In genomic region chr1:37386448-37386971, GRCm38 (mm10) we compare ENCODE assay signal across 14 mouse cellular contexts. TPM values are rescaled to one million over a fixed set of nuclear protein-coding genes. Genes with fewer than 3 reads are reported as not detected.
DNase-seq lines count a peak whose midpoint lies in the region; ATAC-seq and TF ChIP-seq lines count a peak whose summit lies in the region.
"Had no signal": no experiment of that assay in that cellular context is flagged by ENCODE, and none has a peak within 500 bp of the region (broad histone marks: within the 10 kb centered on the region; RNA-seq: fewer than 3 reads in every experiment).

No protein-coding gene starts in this region.

- H3K27me3 ChIP-seq in heart, postnatal 0 days (ENCODE audit: control insufficient read depth, insufficient read depth, low read length) = no peaks in the 10 kb centered on the region
- no peaks in the 10 kb centered on the region for H3K27me3 ChIP-seq in midbrain, embryonic 16.5 days (ENCODE audit: control insufficient read depth, insufficient read depth, low read depth, low read length)
- H3K27me3 ChIP-seq: hindbrain, embryonic 12.5 days; liver, embryonic 12.5 days had no signal

- H3K36me3 ChIP-seq in heart, postnatal 0 days (replicated peaks; ENCODE audit: control insufficient read depth, insufficient read depth, low read length) = peaks cover 5% of the 10 kb centered on the region
- peaks cover 19% of the 10 kb centered on the region for H3K36me3 ChIP-seq in midbrain, embryonic 16.5 days (ENCODE audit: control insufficient read depth, insufficient read depth, low read length)
- H3K36me3 ChIP-seq: liver, embryonic 12.5 days had no signal

- H3K4me3 ChIP-seq in heart, postnatal 0 days (ENCODE audit: low read depth, low read length) = no peak overlapping the region
- no peak overlapping the region for H3K4me3 ChIP-seq in midbrain, embryonic 16.5 days (ENCODE audit: low read depth, low read length)
- H3K4me3 ChIP-seq: hindbrain, embryonic 12.5 days; liver, embryonic 12.5 days had no signal

- H3K4me2 ChIP-seq in heart, postnatal 0 days (ENCODE audit: low read depth, low read length) = no peak overlapping the region
- no peak overlapping the region for H3K4me2 ChIP-seq in midbrain, embryonic 16.5 days (ENCODE audit: low read length)
- H3K4me2 ChIP-seq: hindbrain, embryonic 12.5 days; liver, embryonic 12.5 days; midbrain, embryonic 11.5 days had no signal

- H3K4me1 ChIP-seq in heart, postnatal 0 days (ENCODE audit: control insufficient read depth, insufficient read depth) = peaks cover 20% of the 10 kb centered on the region
- H3K4me1 ChIP-seq in midbrain, embryonic 16.5 days (ENCODE audit: control insufficient read depth, insufficient read depth, low read length) = no peaks in the 10 kb centered on the region
- H3K4me1 ChIP-seq: hindbrain, embryonic 12.5 days; liver, embryonic 12.5 days had no signal

- TF ChIP-seq EP300 in heart, postnatal 0 days (IDR thresholded peaks at IDR 0.05; ENCODE audit: low read depth) = 0 out of 2 replicates have a peak, but pooled peaks have one; percentile 19

- H3K9me3 ChIP-seq in heart, postnatal 0 days (replicated peaks; ENCODE audit: control insufficient read depth, low read length) = no peaks in the 10 kb centered on the region
- H3K9me3 ChIP-seq in midbrain, embryonic 16.5 days (replicated peaks; ENCODE audit: control insufficient read depth, low read length, poor library complexity, severe bottlenecking) = no peaks in the 10 kb centered on the region
- H3K9me3 ChIP-seq: hindbrain, embryonic 12.5 days; liver, embryonic 12.5 days had no signal

- WGBS in heart, postnatal 0 days = 25% methylated on average over 7 of the region's 7 CpGs
- 85% methylated on average over 7 of the region's 7 CpGs for WGBS in midbrain, embryonic 16.5 days

- peak; percentile 50 to 52 for DNase-seq in cerebellum, adult 18-20 months
- no peak for DNase-seq in cerebellum, postnatal 4 days (ENCODE audit: low spot score in 2 of 2)
- peak; percentile 46 for DNase-seq in MN1 (ENCODE audit: low spot score)
- peak; percentile 61 to 62 for DNase-seq in cerebellum, postnatal 25 days
- peak; percentile 26 for DNase-seq in heart, postnatal 0 days (ENCODE audit: low spot score)
- DNase-seq in thymus, postnatal 14 days = no peak
- DNase-seq in layer of hippocampus, adult 9-11 months = no peak
- DNase-seq: kidney, postnatal 36 days had no signal

- H3K27ac ChIP-seq in heart, postnatal 0 days (ENCODE audit: low read depth) = peak overlapping the region; percentile 59
- no peak overlapping the region for H3K27ac ChIP-seq in midbrain, embryonic 16.5 days (ENCODE audit: low read length)
- H3K27ac ChIP-seq: hindbrain, embryonic 12.5 days; liver, embryonic 12.5 days had no signal

- no peak for TF ChIP-seq CTCF in heart, postnatal 0 days (IDR thresholded peaks at IDR 0.05; ENCODE audit: low read depth)

- no peak overlapping the region for H3K9ac ChIP-seq in heart, postnatal 0 days (replicated peaks; ENCODE audit: low read depth, low read length)
- no peak overlapping the region for H3K9ac ChIP-seq in midbrain, embryonic 16.5 days (ENCODE audit: low read depth, low read length)
- H3K9ac ChIP-seq: hindbrain, embryonic 12.5 days; liver, embryonic 12.5 days had no signal

- ATAC-seq in heart, postnatal 0 days (ENCODE audit: insufficient read depth, low read depth) = peak; percentile 66
- ATAC-seq in midbrain, embryonic 16.5 days = no peak
- ATAC-seq: intestine, embryonic 16.5 days; liver, embryonic 12.5 days; lung, postnatal 0 days had no signal

RNA-seq across cellular contexts. Expression of gene Coa5, which starts 43.4 kb away (rescaled TPM):
- total RNA-seq in heart, postnatal 0 days (2014; rRNA removed; ENCODE audit: low replicate concordance) = 48.9 and 65.0 TPM in 2 replicates
- polyA plus RNA-seq in heart, postnatal 0 days (2015; fragmentation: Nextera tagmentation; extraction: Ambion mirVana) = 55.3 and 60.1 TPM in 2 replicates
- 60.9 and 62.5 TPM in 2 replicates for polyA plus RNA-seq in midbrain, embryonic 16.5 days (2015; fragmentation: Nextera tagmentation; extraction: Ambion mirVana)

RNA-seq across cellular contexts. Expression of gene Unc50, which starts 43.4 kb away (rescaled TPM):
- 57.6 and 83.8 TPM in 2 replicates for total RNA-seq in heart, postnatal 0 days (2014; rRNA removed; ENCODE audit: low replicate concordance)
- polyA plus RNA-seq in heart, postnatal 0 days (2015; fragmentation: Nextera tagmentation; extraction: Ambion mirVana) = 78.7 and 83.3 TPM in 2 replicates
- polyA plus RNA-seq in midbrain, embryonic 16.5 days (2015; fragmentation: Nextera tagmentation; extraction: Ambion mirVana) = 119 and 132 TPM in 2 replicates

Comparison
In these comparisons a context has a peak if more than half of its experiments do, and no peak if none do; other contexts are left out.
1. DNase-seq: peak in cerebellum, adult 18-20 months (2 of 2), MN1 (single experiment), cerebellum, postnatal 25 days (2 of 2) and heart, postnatal 0 days (single experiment); none in cerebellum, postnatal 4 days (0 of 2), thymus, postnatal 14 days (single experiment) and layer of hippocampus, adult 9-11 months (single experiment).